Comparison of ENCODE assay signal across 9 mouse cellular contexts in genomic region chr6:94524335-94524734, GRCm38 (mm10). TPM values are rescaled to one million over a fixed set of nuclear protein-coding genes. Genes with fewer than 3 reads are reported as not detected.
DNase-seq lines count a peak whose midpoint lies in the region; ATAC-seq and TF ChIP-seq lines count a peak whose summit lies in the region.
"Had no signal": no experiment of that assay in that cellular context is flagged by ENCODE, and none has a peak within 500 bp of the region (broad histone marks: within the 10 kb centered on the region; RNA-seq: fewer than 3 reads in every experiment).

No protein-coding gene starts in this region.

- H3K9me3 ChIP-seq in forebrain, embryonic 14.5 days (replicated peaks; ENCODE audit: control insufficient read depth, low read length), result no peaks in the 10 kb centered on the region
- no peaks in the 10 kb centered on the region for H3K9me3 ChIP-seq in forebrain, embryonic 13.5 days (replicated peaks)
- H3K9me3 ChIP-seq in liver, embryonic 14.5 days (ENCODE audit: control insufficient read depth, low read length), result no peaks in the 10 kb centered on the region
- H3K9me3 ChIP-seq in liver, embryonic 11.5 days (ENCODE audit: control insufficient read depth, low read length), result no peaks in the 10 kb centered on the region
- H3K9me3 ChIP-seq: limb, embryonic 15.5 days had no signal

- H3K36me3 ChIP-seq in forebrain, embryonic 14.5 days (ENCODE audit: control insufficient read depth, insufficient read depth, low read length), result no peaks in the 10 kb centered on the region
- H3K36me3 ChIP-seq in forebrain, embryonic 13.5 days (ENCODE audit: poor library complexity, severe bottlenecking), result no peaks in the 10 kb centered on the region
- H3K36me3 ChIP-seq in liver, embryonic 14.5 days (replicated peaks; ENCODE audit: control insufficient read depth, insufficient read depth, low read depth), result no peaks in the 10 kb centered on the region
- no peaks in the 10 kb centered on the region; the same call in 1 of the 2 replicates for H3K36me3 ChIP-seq in liver, embryonic 11.5 days (ENCODE audit: control insufficient read depth, insufficient read depth, low read length)
- H3K36me3 ChIP-seq: limb, embryonic 15.5 days had no signal

- no peak for TF ChIP-seq POLR2A in brain, embryonic 14.5 days (IDR thresholded peaks at IDR 0.05; ENCODE audit: borderline replicate concordance, extremely low read depth, insufficient read depth, insufficient read length, poor library complexity, severe bottlenecking)

- H3K27me3 ChIP-seq in forebrain, embryonic 14.5 days (replicated peaks; ENCODE audit: control insufficient read depth, insufficient read depth, low read length), result no peaks in the 10 kb centered on the region
- no peaks in the 10 kb centered on the region for H3K27me3 ChIP-seq in forebrain, embryonic 13.5 days
- no peaks in the 10 kb centered on the region for H3K27me3 ChIP-seq in liver, embryonic 14.5 days (ENCODE audit: control insufficient read depth, insufficient read depth, low read length)
- no peaks in the 10 kb centered on the region for H3K27me3 ChIP-seq in liver, embryonic 11.5 days (replicated peaks; ENCODE audit: control insufficient read depth, insufficient read depth, low read length)
- H3K27me3 ChIP-seq: limb, embryonic 15.5 days had no signal

- H3K27ac ChIP-seq in forebrain, embryonic 14.5 days (ENCODE audit: low read depth, low read length), result no peak overlapping the region
- no peak overlapping the region for H3K27ac ChIP-seq in forebrain, embryonic 13.5 days
- H3K27ac ChIP-seq in liver, embryonic 14.5 days, result no peak overlapping the region
- no peak overlapping the region for H3K27ac ChIP-seq in liver, embryonic 11.5 days (ENCODE audit: low read depth, low read length)
- H3K27ac ChIP-seq: limb, embryonic 15.5 days had no signal

- H3K4me3 ChIP-seq in forebrain, embryonic 14.5 days (ENCODE audit: low read depth, low read length), result no peak overlapping the region
- H3K4me3 ChIP-seq in forebrain, embryonic 13.5 days, result no peak overlapping the region
- H3K4me3 ChIP-seq in liver, embryonic 14.5 days (ENCODE audit: insufficient read depth in 1 of 2, low read depth in 2 of 2, low read length in 2 of 2), result no peak overlapping the region
- H3K4me3 ChIP-seq in liver, embryonic 11.5 days (ENCODE audit: low read depth, low read length), result no peak overlapping the region
- H3K4me3 ChIP-seq: limb, embryonic 15.5 days had no signal

- no peak overlapping the region for H3K4me2 ChIP-seq in forebrain, embryonic 14.5 days (ENCODE audit: low read length)
- H3K4me2 ChIP-seq in forebrain, embryonic 13.5 days, result no peak overlapping the region
- no peak overlapping the region for H3K4me2 ChIP-seq in liver, embryonic 14.5 days (ENCODE audit: low read depth)
- no peak overlapping the region for H3K4me2 ChIP-seq in liver, embryonic 11.5 days
- H3K4me2 ChIP-seq: limb, embryonic 15.5 days had no signal

- TF ChIP-seq CTCF in liver, embryonic 14.5 days (IDR thresholded peaks at IDR 0.05; ENCODE audit: low read depth), result peak; percentile 40; the same call in 1 of the 2 replicates
- TF ChIP-seq CTCF in brain, embryonic 14.5 days (IDR thresholded peaks at IDR 0.05; ENCODE audit: borderline replicate concordance, extremely low read depth, insufficient read depth, insufficient read length), result 0 out of 2 replicates have a peak, but pooled peaks have one; percentile 13

- H3K4me1 ChIP-seq in forebrain, embryonic 14.5 days (ENCODE audit: control insufficient read depth, insufficient read depth, low read length), result no peaks in the 10 kb centered on the region
- no peaks in the 10 kb centered on the region for H3K4me1 ChIP-seq in forebrain, embryonic 13.5 days
- no peaks in the 10 kb centered on the region for H3K4me1 ChIP-seq in liver, embryonic 14.5 days (replicated peaks; ENCODE audit: control insufficient read depth in 2 of 2, insufficient read depth in 2 of 2, low read length in 1 of 2)
- H3K4me1 ChIP-seq in liver, embryonic 11.5 days (replicated peaks; ENCODE audit: control insufficient read depth, insufficient read depth, low read length), result no peaks in the 10 kb centered on the region
- H3K4me1 ChIP-seq: limb, embryonic 15.5 days had no signal

- ATAC-seq in forebrain, embryonic 14.5 days, result no peak
- no peak for ATAC-seq in forebrain, embryonic 13.5 days
- no peak for ATAC-seq in liver, embryonic 14.5 days (ENCODE audit: insufficient read depth)
- no peak for ATAC-seq in liver, embryonic 11.5 days (replicated peaks; ENCODE audit: low FRiP score)

- TF ChIP-seq EP300 in liver, embryonic 14.5 days (IDR thresholded peaks at IDR 0.05; ENCODE audit: low read depth), result no peak

- DNase-seq in forebrain, embryonic 14.5 days (ENCODE audit: low spot score), result peak; percentile 81
- DNase-seq in liver, embryonic 14.5 days (ENCODE audit: low read depth in 3 of 3, low spot score in 3 of 3), result no peak
- no peak for DNase-seq in liver, embryonic 11.5 days (ENCODE audit: low spot score)
- DNase-seq in brain, embryonic 14.5 days (ENCODE audit: low read depth), result peak; percentile 80
- peak; percentile 66 for DNase-seq in naive thymus-derived CD4-positive, alpha-beta T cell, adult 2 months (ENCODE audit: low read depth)
- no peak for DNase-seq in urinary bladder, postnatal 4 days (ENCODE audit: low spot score in 2 of 2)
- DNase-seq in cerebellum, postnatal 36 days, result no peak

- no peak overlapping the region for H3K9ac ChIP-seq in forebrain, embryonic 14.5 days (ENCODE audit: low read length)
- H3K9ac ChIP-seq in forebrain, embryonic 13.5 days, result no peak overlapping the region
- H3K9ac ChIP-seq in liver, embryonic 14.5 days (replicated peaks), result no peak overlapping the region
- H3K9ac ChIP-seq in liver, embryonic 11.5 days (ENCODE audit: low read depth, low read length), result no peak overlapping the region
- H3K9ac ChIP-seq: limb, embryonic 15.5 days had no signal

- 39% methylated on average over 2 of the region's 2 CpGs for WGBS in forebrain, embryonic 14.5 days
- 26% methylated on average over 2 of the region's 2 CpGs for WGBS in forebrain, embryonic 13.5 days
- WGBS in liver, embryonic 14.5 days (ENCODE audit: insufficient replicate concordance), result 34% methylated on average over 2 of the region's 2 CpGs
- 32% methylated on average over 2 of the region's 2 CpGs for WGBS in liver, embryonic 11.5 days

RNA-seq across cellular contexts. Expression of gene Slc25a26, which starts 24.2 kb away (rescaled TPM):
- polyA plus RNA-seq in forebrain, embryonic 14.5 days (2014; fragmentation: Nextera tagmentation; extraction: Ambion mirVana), result 7.4 and 8.3 TPM in 2 replicates
- polyA plus RNA-seq in forebrain, embryonic 13.5 days (2015; fragmentation: Nextera tagmentation; extraction: Ambion mirVana), result 6.5 and 7.0 TPM in 2 replicates
- 2.0 and 2.6 TPM in 2 replicates for polyA plus RNA-seq in liver, embryonic 14.5 days (2012; rRNA removed)
- polyA plus RNA-seq in liver, embryonic 14.5 days (2014; fragmentation: Nextera tagmentation; extraction: Ambion mirVana), result 1.7 and 2.6 TPM in 2 replicates
- 6.4 and 8.2 TPM in 2 replicates for polyA plus RNA-seq in liver, embryonic 11.5 days (2014; fragmentation: Nextera tagmentation; extraction: Ambion mirVana)
- polyA plus RNA-seq in brain, embryonic 14.5 days (2012; rRNA removed), result 9.1 and 10.0 TPM in 2 replicates

Comparison
In these comparisons a context has a peak if more than half of its experiments do, and no peak if none do; other contexts are left out.
1. DNase-seq: peak in forebrain, embryonic 14.5 days (single experiment), brain, embryonic 14.5 days (single experiment) and naive thymus-derived CD4-positive, alpha-beta T cell, adult 2 months (single experiment); none in liver, embryonic 14.5 days (0 of 3), liver, embryonic 11.5 days (single experiment), urinary bladder, postnatal 4 days (0 of 2) and cerebellum, postnatal 36 days (0 of 2).